Mouse (Mus musculus) intestine, postnatal 0 days (tissue): ENCODE results near the gene 1700029P11Rik. TPM values are rescaled to one million over a fixed set of nuclear protein-coding genes. Genes with fewer than 3 reads are reported as not detected.
A peak's percentile ranks its signal among the peaks of the same experiment; 100 is the strongest.

Experiments used
- ATAC-seq: fragments of 200-750 bp; cut with Nextera tagmentation; 2 replicates; pipeline ENCODE4 v1.8.0; 2017; ENCODE audit warnings: mild to moderate bottlenecking, moderate TSS enrichment, moderate library complexity
- H3K27ac ChIP-seq: fragments of 300-500 bp; sonication (generic); 2 replicates; pipeline ENCODE4 v1.5.1; 2014; ENCODE audit warnings: mild to moderate bottlenecking, low read depth, low read length, moderate library complexity
- H3K27me3 ChIP-seq: fragments of 300-500 bp; sonication (generic); replicated peaks from 2 replicates; pipeline ENCODE4 v1.6.1; 2014; ENCODE audit warnings: low read length, mixed read lengths; ENCODE audit not compliant: control insufficient read depth, insufficient read depth
- H3K36me3 ChIP-seq: fragments of 300-500 bp; sonication (generic); 2 replicates; pipeline ENCODE4 v1.6.1; 2014; ENCODE audit warnings: mild to moderate bottlenecking, moderate library complexity; ENCODE audit not compliant: control insufficient read depth, insufficient read depth
- H3K4me1 ChIP-seq: fragments of 300-500 bp; sonication (generic); replicated peaks from 2 replicates; pipeline ENCODE4 v1.6.1; 2014; ENCODE audit warnings: antibody characterized with exemption, low read length, mixed read lengths; ENCODE audit not compliant: control insufficient read depth, insufficient read depth
- H3K4me2 ChIP-seq: fragments of 300-500 bp; sonication (generic); replicated peaks from 2 replicates; pipeline ENCODE4 v1.6.1; 2014; ENCODE audit warnings: low read depth, mild to moderate bottlenecking, moderate library complexity
- H3K4me3 ChIP-seq: fragments of 300-500 bp; sonication (generic); 2 replicates; pipeline ENCODE4 v1.5.1; 2014; ENCODE audit warnings: low read depth, low read length
- H3K9ac ChIP-seq: fragments of 300-500 bp; sonication (generic); 2 replicates; pipeline ENCODE4 v1.6.1; 2014; ENCODE audit warnings: mild to moderate bottlenecking, low read depth, low read length
- H3K9me3 ChIP-seq: fragments of 300-500 bp; sonication (generic); 2 replicates; pipeline ENCODE4 v1.6.1; 2016; ENCODE audit warnings: mixed run types; ENCODE audit not compliant: control insufficient read depth
- CTCF ChIP-seq: sonication (generic); IDR thresholded peaks from 2 replicates; pipeline ENCODE4 v1.5.1; 2016; ENCODE audit warnings: low read depth, mild to moderate bottlenecking, control low read depth, antibody characterized with exemption, moderate library complexity
- WGBS: fragments of 180-500 bp; shearing (Covaris S2); extraction: QIAGEN DNeasy Blood & Tissue Kit; methylation state at CpG from one replicate; pipeline ENCODE4 v1.1.7; 2014; 5-methylcytosine and 5-hydroxymethylcytosine counted together
- polyA plus RNA-seq: library from polyadenylated mRNA; unstranded; fragments of >200 nt; fragmentation: Nextera tagmentation; extraction: Ambion mirVana; gene quantifications from 2 replicates; pipeline ENCODE4 v1.2.1, GENCODE M21; 2015

1700029P11Rik gene
- polyA plus RNA-seq, 1 experiment from 2014 or later, result not detected

GRCm38 (mm10) chr15:81937098-81937972 is 43.0 kb upstream of the 1700029P11Rik start:
- H3K9ac ChIP-seq, result peak overlapping the region; percentile 11; the same call in 1 of the 2 replicates
- ATAC-seq, result no peak
- H3K4me3 ChIP-seq, result peak overlapping the region; percentile 35
- H3K27ac ChIP-seq, result peak overlapping the region; percentile 28; the same call in 1 of the 2 replicates
- no peaks in the 10 kb centered on the region for H3K36me3 ChIP-seq
- WGBS, result 16% methylated on average over 19 of the region's 19 CpGs
- H3K4me1 ChIP-seq, result 0 out of 2 replicates have a peak, but pooled peaks cover 2% of the 10 kb centered on the region
- peaks cover 13% of the 10 kb centered on the region; the same call in 1 of the 2 replicates for H3K27me3 ChIP-seq
- H3K4me2 ChIP-seq, result peak overlapping the region; percentile 62
- H3K9me3 ChIP-seq, result no peaks in the 10 kb centered on the region
- no peak for TF ChIP-seq CTCF

GRCm38 (mm10) chr15:81938246-81938645 is 42.1 kb upstream of the 1700029P11Rik start:
- no peak overlapping the region for H3K9ac ChIP-seq
- no peaks in the 10 kb centered on the region for H3K36me3 ChIP-seq
- no peak overlapping the region for H3K27ac ChIP-seq
- WGBS, result 51% methylated on average over 2 of the region's 2 CpGs
- H3K27me3 ChIP-seq, result peaks cover 13% of the 10 kb centered on the region; the same call in 1 of the 2 replicates
- ATAC-seq, result no peak; the same call in 1 of the 2 replicates
- no peaks in the 10 kb centered on the region for H3K9me3 ChIP-seq
- TF ChIP-seq CTCF, result peak; percentile 78
- H3K4me3 ChIP-seq, result no peak overlapping the region
- H3K4me2 ChIP-seq, result no peak overlapping the region
- H3K4me1 ChIP-seq, result 0 out of 2 replicates have a peak, but pooled peaks cover 2% of the 10 kb centered on the region

DNA sequence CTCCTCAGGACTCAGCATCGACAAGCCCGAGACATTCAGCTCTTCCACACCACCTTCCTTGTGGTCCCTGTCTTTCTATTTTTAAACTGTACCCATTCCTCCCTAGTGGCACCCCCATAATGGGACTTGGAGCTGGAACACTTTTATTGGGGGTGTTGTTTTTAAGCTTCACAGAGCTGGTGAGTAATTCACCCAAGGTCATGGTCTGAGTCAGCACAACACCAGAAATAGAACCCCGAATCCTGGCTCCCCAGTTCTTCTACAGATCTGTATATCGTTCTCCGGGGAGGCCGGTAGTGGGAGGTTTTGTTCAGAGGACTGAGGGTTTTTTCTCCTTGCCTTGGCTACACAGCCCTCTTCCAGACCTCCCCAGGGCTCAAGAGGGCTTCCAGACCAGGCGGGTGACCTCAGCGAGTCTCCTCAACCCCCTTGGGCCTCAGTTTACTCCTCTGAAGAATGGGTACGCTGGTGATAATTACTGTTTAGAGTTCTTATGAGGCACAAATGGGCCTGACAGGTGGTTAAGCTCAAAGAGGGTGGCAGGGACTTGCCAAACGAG is 41.1 kb upstream of the 1700029P11Rik start:
- no peak for TF ChIP-seq CTCF
- no peak for ATAC-seq

GRCm38 (mm10) chr15:81939774-81940173 is 40.6 kb upstream of the 1700029P11Rik start:
- no peak for ATAC-seq

More for the DNA sequence above, 41.1 kb upstream of the 1700029P11Rik start:
- Histone ChIP-seq H3K9me3 (no peaks in the 10 kb centered on the region), H3K36me3 (no peaks in the 10 kb centered on the region), H3K27me3 (peaks cover 13% of the 10 kb centered on the region; the same call in 1 of the 2 replicates), H3K27ac (no peak overlapping the region), H3K4me2 (no peak overlapping the region), H3K4me3 (no peak overlapping the region), H3K4me1 (0 out of 2 replicates have a peak, but pooled peaks cover 2% of the 10 kb centered on the region), H3K9ac (no peak overlapping the region)
- WGBS, result 84% methylated on average over 10 of the region's 10 CpGs

DNA sequence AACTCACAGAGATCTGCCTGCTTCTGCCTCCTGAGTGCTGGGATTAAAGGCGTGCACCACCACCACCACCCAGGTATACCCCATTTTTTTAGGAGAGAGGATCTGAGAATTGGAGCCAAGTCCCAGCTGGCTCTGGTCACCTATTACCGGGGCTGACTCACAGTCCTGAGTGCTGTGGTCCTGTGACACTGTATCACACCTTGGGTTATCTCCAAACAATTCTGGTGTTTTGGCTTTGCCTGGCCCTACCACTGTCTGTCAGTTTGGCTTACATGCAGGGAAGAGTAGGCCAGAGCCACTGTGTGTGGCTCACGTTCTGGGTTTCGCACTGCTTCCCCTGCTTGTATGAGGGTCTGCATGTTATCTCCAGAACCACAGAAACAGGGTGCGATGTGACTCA is 40.1 kb upstream of the 1700029P11Rik start:
- WGBS, result 84% methylated on average over 5 of the region's 5 CpGs
- no peak for ATAC-seq
- Histone ChIP-seq H3K36me3 (no peaks in the 10 kb centered on the region), H3K4me1 (0 out of 2 replicates have a peak, but pooled peaks cover 2% of the 10 kb centered on the region), H3K27ac (no peak overlapping the region), H3K27me3 (peaks cover 13% of the 10 kb centered on the region; the same call in 1 of the 2 replicates), H3K4me2 (no peak overlapping the region), H3K4me3 (no peak overlapping the region), H3K9ac (no peak overlapping the region), H3K9me3 (no peaks in the 10 kb centered on the region)
- TF ChIP-seq CTCF, result no peak

More at GRCm38 (mm10) chr15:81939774-81940173, 40.6 kb upstream of the 1700029P11Rik start:
- Histone ChIP-seq H3K4me1 (0 out of 2 replicates have a peak, but pooled peaks cover 2% of the 10 kb centered on the region), H3K4me2 (no peak overlapping the region), H3K36me3 (no peaks in the 10 kb centered on the region), H3K27me3 (peaks cover 13% of the 10 kb centered on the region; the same call in 1 of the 2 replicates), H3K9me3 (no peaks in the 10 kb centered on the region), H3K9ac (no peak overlapping the region), H3K4me3 (no peak overlapping the region), H3K27ac (no peak overlapping the region)
- TF ChIP-seq CTCF, result no peak
- 61% methylated on average over 4 of the region's 4 CpGs for WGBS

DNA sequence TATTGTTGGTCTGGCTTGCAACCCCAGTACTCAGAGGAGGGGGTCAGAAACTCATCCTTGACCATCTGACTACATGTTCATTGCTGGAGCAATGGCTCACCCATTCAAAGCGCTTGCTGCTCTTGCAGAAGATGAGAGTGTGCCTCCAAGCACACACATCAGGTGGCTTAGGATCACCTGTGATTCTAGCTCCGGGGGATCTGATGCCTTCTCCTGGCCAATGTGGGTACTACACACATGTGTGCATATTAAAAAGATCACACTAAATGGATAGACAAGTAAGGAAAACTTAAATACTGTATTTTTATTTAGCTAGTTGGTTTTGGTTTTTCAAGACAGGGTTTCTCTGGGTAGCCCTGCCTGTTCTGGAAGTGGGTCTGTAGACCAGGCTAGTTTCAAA is 39.3 kb upstream of the 1700029P11Rik start:
- no peak for ATAC-seq

More for the DNA sequence above, 39.3 kb upstream of the 1700029P11Rik start:
- H3K27ac ChIP-seq, result no peak overlapping the region
- H3K4me2 ChIP-seq, result no peak overlapping the region
- peak; percentile 26 for TF ChIP-seq CTCF
- H3K27me3 ChIP-seq, result peaks cover 13% of the 10 kb centered on the region; the same call in 1 of the 2 replicates
- H3K9ac ChIP-seq, result no peak overlapping the region
- H3K9me3 ChIP-seq, result no peaks in the 10 kb centered on the region
- 0 out of 2 replicates have a peak, but pooled peaks cover 2% of the 10 kb centered on the region for H3K4me1 ChIP-seq
- H3K36me3 ChIP-seq, result no peaks in the 10 kb centered on the region
- 94% methylated on average over 2 of the region's 2 CpGs for WGBS
- no peak overlapping the region for H3K4me3 ChIP-seq
